Mouse (Mus musculus): ENCODE measurements at regions not wholly inside any gene's neighbourhood (a gene's known extent, or its start where the extent isn't known, plus 50 kb on each side); places are given as distances from the start of the nearest gene placed in this dataset.
A peak's percentile ranks its signal among the peaks of the same experiment; 100 is the strongest.
"Not testable (repeated sequence)": the region's sequence is repeated elsewhere in the genome, so short reads cannot be mapped to it uniquely, and the experiment has no call there.

DNA sequence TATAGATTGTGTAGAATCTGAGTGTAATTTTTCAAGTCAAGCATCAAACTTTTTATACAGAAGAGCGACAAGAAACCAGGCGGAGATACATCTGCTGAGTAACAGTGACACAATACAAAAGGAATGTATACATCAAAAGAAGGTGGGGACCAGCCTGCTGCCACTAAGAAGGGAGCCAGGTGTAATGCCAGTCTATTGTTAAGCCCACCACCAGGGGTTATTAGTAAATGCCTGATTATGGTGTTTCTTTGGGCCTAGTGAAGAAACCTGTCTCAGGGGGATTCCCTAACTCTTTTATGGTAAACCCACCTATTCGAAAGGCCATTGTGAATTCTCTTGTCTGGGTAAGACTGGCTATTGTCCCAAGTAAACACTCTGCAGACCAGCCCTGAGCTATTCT is 126.3 kb upstream of the Thpo start:
- DNase-seq (ENCODE audit: low spot score in 2 of 2): not testable (repeated sequence)

DNA sequence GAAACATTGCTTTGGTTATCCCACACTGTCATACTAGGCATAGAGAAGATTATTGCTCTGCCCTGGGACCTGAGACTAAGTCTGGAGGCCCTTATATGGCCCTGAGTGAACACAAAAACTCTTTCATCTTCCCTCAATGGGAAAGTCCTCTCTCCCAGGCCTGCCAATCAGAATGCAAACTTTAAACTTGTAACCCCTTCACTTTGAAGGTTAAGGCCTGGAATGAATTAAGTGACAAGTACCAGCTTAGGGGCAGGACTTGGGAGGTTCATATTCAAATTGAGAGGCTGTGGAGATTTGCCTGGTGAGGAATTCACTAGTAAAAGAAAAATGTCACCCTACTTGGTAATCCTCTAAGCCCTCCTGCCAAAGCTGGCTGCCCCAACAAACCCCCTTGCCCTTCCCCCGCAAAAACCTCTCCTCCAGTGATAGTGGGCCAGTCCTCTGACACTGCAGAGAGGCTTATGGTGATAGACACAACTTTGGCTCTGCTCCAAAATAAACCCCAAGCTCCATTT is 120.4 kb upstream of the Thpo start:
- DNase-seq (ENCODE audit: low spot score in 2 of 2): no peak

DNA sequence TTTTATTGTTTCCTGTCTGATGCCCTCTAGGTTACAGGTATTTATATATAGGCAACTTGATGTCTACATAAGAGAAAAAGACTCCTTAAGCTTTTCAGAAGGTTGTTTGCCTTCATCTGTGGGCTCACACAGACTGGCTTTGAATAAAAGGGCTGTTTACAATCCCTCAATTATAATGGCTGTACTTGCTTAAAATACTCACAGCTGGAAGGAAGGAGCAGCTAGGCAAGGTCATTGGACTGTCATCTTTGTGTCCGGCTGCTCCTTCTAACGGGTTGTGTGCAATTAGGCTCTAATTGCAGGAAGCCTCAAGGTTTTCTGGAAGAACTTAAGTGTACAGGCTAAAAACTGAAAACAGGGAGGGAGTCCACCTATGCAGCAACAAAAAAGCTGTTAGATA is 103.8 kb upstream of the Thpo start:
- no peak for DNase-seq (ENCODE audit: low spot score in 2 of 2)

DNA sequence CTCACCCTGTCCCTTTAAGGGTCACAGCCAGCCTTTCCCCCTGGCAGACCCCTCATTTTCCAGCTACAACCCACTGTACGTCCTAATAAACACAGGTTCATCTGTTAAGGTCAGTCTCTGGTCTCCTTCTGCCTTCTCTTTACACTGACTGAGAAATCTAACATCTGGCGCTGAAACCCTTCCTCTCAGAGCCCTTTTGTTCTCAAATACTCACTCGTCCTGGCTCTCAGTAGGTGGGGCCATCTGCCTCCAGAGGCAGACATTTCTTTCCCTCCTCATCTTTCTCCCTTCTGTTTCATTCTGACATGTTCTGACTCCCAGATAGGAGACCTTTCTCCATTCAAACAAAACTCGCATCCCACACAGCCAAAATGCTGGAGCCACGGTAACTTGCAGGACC is 102.6 kb upstream of the Thpo start:
- no peak for DNase-seq (ENCODE audit: low spot score in 2 of 2)

DNA sequence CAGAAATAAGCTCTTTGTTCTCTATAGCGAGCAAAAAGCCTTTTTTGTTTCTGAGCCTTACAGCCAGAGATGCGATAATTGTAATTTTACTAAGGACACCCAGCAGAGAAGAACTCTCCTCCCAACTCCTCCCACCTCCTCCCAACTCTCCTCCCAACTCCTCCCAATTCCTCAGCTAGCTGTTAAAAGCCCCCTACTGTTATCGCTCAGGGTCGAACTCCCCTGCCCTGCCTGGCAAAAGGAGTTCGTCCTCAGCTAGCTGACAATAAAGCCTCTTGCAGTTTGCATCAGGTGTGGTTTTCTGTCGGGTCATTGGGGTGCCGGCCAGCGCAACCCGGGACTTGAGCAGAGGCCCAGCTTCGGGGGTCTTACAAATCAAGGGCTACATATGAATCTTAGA is 99.5 kb upstream of the Thpo start:
- not testable (repeated sequence) for DNase-seq (ENCODE audit: low spot score in 2 of 2)

DNA sequence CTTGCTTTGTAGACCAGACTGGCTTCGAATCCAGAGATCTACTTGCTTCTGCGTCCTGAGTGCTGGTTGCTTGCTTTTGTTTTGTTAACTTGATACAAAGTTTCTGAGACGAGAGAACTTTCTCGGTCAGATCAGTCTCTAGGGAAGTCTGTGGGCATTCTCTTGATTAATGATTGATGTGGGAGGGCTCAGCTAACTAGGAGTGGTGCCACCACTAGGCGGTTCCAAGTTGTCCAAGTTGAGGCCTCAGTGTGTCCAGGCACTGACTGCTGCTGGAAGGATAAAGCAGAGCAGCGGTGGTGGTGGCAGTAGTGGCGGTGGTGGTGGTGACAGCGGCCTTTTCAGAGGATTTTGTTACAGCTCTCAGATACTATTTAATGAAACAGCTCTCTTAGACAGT is 99.0 kb upstream of the Thpo start:
- no peak for DNase-seq (ENCODE audit: low spot score in 2 of 2)

DNA sequence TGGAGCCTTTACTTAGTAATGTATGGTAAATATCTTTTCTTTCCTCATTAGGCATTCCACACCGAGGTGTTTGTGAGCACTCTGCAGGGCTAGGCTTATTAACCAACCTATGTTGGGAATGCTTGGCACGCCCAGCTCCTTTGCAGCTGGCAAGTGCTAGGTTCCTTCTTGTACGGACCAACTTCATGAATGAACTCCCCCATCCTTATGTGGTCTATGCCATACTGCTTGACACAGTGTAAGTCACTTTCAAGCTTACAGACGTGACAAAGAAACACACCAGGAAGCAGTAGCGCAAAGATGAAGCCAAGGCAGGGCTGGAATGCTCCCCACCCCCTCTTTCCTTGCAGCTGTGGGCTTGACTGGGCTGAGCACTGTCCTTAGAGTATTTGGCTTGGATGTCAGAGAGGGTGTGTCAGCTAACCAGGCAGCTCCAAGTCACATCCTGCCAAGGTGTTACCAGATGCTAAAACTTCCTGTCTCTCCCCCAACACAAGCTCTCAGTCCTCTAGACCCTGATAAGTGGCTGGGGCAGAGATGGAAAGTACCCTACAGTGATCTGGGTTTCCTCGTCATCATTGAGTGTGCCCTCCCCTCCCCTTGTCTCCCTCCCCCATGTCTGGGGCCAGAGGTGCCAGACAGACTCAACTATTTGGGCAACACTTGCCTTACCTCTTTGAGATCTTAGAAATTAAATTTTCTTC is 95.6 kb upstream of the Thpo start:
- DNase-seq (ENCODE audit: low spot score in 2 of 2): peak; percentile 3 to 12

DNA sequence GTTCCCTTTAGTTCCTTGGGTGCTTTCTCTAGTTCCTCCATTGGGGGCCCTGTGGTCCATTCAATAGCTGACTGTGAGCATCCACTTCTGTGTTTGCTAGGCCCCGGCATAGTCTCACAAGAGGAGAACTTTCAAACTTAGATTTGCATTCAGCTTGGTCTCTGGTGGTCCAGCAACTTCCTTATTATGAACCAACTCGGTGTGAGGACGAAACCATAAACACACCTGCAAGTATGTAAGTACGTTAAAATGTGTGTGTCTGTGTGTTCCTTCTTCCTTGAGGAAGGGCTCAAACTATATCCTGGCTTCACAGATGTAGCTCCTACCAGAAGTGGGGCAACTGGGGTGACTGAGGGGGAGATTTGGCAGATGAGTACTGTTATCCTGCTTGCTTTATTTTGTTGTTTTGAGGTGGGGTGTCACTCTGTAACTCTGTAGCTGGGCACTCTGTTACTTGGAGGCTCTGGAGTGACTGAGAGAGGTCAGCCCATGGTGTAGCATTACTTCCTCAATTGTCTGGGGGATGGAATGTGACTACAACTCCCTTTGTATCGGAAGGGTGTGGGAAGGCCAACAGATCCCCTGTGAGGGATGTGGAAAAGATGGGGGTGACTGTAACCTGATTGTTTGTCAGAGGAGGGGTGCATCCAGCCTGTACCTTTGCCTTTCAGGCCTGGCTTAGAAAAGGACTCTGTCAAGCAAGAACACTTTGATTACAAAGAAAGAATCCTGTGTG is 94.9 kb upstream of the Thpo start:
- no peak for DNase-seq (ENCODE audit: low spot score in 2 of 2)

DNA sequence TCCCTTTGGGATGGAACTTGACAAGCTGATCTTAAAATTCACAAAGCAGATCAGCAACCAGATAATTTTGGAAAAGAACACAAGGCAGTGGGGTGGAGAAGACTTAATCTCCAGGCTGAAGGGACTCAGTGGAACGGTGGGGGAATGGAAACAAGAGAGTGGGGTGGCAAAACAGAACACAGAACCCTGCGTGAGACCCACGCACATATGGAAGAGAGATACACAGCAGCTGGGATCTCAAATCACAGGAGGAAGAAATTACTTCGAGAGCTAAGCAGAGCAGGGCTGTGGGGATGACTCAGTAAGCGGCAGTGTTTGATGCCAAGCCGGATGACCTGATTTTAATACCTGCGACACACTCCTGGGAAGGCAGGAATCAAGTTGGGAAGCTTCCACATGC is 89.9 kb upstream of the Thpo start:
- DNase-seq (ENCODE audit: low spot score in 2 of 2): no peak

DNA sequence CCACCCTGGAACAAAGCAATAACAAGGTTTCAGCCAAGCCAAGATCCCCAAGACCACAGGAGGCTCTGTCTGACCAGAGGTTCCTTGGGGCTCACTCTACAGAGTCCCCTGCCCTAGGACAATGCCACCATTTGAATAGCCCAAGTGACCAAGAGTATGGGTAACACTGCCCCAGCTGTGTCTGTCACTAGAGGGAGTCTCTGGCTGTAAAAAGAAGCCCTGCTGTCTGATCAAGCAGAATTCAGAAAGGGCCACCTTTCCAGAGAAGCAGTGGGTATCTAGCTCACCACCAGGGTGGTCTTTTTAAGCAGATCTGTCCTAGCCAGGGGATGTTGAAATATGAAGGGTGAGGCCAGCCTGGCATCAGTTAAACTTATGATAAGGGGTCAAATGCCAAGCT is 86.6 kb upstream of the Thpo start:
- DNase-seq (ENCODE audit: low spot score in 2 of 2): no peak

DNA sequence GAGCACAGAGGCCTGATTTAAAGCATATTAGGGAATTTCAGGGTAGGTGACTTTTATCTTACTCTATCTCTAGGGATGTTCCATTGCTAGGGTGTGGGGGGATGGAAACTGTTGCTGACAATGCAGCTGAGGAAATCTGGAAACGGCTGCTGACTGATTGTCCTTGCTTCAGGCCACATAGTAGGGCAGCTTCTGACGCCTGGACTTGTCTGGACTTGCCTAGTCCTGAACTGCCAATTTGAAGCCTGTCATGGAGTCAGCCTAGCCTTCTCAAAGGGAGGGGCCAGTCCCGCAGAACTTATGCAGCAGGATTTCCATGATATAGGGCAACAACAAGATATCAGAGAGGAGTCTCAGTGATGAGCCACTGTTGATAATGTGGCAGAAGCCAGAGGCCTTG is 85.3 kb upstream of the Thpo start:
- DNase-seq (ENCODE audit: low spot score in 2 of 2): no peak

DNA sequence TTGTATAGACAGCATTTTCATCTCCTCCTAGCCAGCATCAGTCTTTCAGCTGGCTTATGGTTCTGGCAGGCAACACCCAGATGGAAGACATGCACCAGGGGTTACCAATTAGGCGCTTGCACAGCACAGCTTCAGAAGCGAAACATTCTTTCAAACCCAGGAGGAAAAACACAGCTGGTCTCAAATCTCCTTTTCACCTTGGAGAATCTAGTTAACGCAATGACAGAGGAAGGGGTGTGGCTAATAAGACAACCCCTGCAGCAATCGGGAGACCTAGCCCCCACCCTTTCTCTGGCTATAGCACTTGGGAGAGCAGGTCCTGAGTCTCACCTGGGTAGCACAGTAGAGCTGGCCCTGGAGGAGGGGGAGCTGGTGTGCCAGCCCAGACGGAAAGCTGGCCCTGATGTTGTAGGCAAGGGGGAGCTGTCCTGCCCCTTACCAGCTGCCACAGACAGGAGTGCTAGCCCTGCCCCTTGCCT is 84.4 kb upstream of the Thpo start:
- no peak for DNase-seq (ENCODE audit: low spot score in 2 of 2)

DNA sequence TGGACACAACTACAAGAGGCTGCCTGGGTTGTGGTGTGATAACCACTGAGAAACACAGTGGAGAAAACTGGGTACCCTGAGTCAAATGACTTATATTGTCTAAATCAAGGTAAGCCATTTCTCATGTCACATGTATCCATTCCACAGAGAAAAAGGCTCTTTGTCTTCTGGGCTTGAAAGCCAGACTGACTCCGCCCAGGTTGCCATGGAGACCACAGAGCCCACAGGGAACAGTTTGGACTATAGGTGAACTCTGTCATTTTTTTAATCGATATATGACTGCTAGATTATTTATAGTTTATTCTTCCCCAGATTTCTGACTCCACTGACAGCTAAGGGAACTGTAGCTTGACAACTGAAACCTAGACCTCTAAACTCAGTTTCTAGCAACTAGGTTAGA is 80.7 kb upstream of the Thpo start:
- DNase-seq (ENCODE audit: low spot score in 2 of 2): no peak

DNA sequence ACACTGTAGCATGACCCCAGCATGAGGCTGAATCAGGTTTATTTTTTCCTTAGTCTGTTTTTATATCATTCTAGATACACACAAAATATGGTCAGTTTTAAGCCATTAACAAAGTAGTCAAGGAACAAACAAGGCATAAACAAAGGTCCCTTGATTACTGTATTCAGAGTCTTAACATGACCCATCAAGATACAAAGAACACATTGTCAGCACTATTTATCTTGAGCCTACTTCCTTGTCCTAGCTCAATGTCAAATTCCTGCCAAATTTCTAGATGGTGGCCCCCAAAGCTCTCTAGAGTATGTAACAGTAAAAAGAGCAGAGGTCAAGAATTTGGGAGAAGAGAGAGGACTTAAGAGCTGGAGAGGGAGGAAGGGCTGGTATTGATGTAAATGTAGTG is 79.9 kb upstream of the Thpo start:
- no peak for DNase-seq (ENCODE audit: low spot score in 2 of 2)

DNA sequence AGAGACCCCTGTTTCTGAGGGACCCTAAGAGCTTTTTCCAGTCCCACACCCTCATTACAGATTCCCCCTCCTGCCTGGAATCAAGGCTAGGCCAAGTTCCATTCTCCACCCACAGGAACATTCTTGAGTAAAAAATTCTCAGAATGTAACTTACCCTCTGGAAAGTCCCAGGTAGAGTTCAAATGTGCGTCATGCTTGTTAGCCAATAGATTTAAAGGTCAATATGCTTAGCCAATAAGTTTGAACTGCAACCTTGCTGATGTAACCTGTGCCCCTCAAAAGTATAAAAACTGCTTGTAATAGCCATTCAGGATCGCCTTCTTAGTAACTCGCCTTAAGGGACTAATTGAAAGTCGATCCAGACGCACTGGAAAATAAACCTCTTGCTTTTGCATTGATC is 77.7 kb upstream of the Thpo start:
- DNase-seq (ENCODE audit: low spot score in 2 of 2): not testable (repeated sequence)

DNA sequence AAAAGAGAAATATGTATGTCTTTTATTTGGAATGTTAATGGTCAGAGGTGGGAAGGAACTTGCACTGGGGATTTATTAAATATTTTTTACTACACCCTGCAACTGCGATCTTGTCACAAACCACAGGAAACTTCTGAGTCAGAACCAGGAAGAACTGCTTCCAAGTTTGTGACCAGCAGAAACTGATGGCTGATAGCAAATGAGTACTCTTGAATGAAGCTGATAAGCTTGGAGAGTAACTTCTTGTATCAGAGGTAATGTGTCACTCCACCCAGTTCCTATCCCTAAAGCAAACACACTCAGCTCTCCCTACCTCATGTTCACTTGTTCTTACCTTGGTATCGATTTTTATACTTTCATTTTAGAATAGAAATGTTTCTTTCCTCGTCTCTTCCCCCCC is 76.0 kb upstream of the Thpo start:
- DNase-seq (ENCODE audit: low spot score in 2 of 2): no peak

DNA sequence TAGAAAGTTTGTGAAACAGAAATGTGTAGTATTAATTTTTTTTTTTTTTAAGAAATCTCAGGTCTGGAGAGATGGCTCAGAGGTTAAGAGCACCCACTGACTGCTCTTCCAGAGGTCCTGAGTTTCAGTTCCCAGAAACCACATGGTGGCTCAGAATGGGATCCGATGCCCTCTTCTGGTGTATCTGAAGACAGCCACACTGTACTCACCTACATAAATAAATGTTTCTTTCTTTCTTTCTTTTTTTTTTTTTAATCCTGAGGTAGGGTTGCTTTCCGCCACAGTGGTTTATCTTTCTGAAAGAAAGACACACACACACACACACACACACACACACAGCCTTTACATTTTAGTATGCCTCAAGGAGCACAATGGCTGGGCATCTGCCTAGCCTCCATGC is 74.0 kb upstream of the Thpo start:
- no peak for DNase-seq (ENCODE audit: low spot score in 2 of 2)

DNA sequence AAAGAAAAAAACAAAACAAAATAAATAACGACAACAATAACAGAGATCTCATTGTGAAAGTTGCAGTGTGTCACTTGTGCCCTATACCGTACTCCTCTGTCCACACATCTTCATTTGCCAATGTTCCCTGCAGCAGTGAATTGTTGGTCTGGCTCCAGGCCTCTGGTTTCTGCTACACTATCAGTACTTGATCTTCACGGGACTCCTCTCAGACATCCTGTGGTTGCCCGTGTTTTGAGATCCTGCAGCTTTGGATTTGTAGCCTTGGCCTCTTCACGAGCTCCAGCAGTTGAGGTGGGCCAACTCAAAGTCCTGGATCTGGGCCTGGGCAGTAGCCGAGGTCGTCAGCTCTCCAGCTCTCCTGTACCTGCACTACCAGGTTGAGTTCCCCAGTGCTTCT is 72.4 kb upstream of the Thpo start:
- DNase-seq (ENCODE audit: low spot score in 2 of 2): no peak

DNA sequence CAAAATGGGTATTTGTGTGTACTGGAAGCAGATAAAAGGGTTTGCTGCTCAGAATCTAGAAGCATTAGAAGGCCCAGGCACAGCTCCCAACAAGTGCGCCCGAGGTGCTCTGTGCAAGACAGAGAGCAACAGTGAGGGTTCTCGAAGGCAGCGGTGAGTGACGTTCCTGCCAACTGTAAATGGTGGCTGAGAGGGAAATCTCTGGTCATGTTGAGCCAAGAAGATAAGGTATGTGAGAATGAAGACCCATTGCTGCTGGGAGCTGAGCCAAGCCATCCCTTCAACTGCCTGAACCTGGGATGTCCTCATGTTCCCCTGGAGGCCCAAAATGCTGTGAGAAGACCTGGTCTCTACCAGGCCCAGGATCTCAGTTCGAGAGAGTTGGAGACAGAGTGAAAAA is 71.5 kb upstream of the Thpo start:
- no peak for DNase-seq (ENCODE audit: low spot score in 2 of 2)

DNA sequence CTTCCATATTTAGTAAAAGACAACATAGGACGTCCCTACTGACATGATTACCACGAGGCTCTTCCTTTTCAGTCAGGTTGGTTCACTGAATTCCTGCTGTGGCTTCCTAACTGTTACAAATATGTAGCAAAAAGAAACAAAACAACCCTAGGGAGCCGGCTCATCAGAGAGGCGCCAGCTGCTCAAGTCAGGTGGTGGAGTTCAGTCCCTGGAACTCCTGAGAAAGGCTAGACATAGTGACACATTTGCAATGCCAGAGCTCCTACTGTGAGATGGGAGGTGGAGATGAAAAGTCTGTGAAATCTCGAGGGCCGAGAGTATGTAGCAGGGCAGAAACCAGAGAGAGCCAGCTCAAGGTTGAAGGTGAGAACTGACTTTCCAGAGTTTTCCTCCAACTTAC is 70.8 kb upstream of the Thpo start:
- DNase-seq (ENCODE audit: low spot score in 2 of 2): no peak

DNA sequence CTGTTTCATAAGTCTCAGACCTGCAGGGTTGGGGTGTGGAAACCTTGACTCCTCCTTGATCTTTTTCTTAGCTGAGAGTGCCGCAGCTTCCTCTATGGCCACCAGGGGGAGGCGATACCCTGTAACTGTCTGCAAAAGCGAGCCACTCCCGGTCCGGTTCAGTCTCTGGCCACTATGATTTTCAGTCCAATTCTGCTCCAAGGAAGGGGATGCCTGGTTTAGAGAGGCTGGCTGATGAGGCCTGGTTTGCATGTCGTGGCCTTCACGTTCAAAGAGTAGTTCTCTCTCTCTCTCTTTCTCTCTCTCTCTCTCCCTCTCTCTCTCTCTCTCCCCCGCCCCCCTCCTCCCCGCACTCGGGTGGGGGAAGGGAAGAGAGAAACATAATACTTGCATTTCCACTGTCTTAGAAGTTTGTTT is 70.3 kb upstream of the Thpo start:
- DNase-seq (ENCODE audit: low spot score in 2 of 2): peak; percentile 61 to 62

DNA sequence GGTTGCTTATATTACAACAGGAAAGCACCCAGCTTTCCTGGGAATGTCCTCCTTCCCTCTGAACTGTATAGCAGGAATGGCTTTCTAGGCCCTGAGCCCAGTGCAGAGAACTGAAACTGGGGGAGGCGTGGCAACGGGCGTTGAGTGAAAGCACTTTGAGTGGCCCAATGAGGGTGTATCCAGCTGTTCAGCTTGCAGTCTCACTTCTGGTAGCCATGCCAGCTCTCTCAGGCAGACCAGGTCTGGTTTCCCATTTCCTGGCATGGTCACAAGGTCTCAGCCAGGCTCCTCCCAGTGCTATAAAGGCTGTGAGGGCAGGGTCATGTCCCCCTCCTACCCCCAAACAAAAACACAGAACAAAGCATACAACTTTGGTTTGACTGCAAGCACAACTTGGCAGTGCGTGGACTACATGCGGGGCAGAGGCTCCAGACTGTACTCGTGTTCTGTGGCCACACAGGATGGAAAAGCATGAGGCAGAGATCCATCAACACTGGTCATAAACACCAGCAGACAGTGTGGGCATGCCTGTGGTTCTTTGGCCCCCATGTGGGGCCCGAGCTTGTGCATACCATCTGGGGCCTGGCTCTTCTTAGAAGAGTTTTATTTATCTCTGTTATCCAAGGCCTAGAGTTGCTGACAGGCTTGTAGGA is 69.1 kb upstream of the Thpo start:
- no peak for DNase-seq (ENCODE audit: low spot score in 2 of 2)

DNA sequence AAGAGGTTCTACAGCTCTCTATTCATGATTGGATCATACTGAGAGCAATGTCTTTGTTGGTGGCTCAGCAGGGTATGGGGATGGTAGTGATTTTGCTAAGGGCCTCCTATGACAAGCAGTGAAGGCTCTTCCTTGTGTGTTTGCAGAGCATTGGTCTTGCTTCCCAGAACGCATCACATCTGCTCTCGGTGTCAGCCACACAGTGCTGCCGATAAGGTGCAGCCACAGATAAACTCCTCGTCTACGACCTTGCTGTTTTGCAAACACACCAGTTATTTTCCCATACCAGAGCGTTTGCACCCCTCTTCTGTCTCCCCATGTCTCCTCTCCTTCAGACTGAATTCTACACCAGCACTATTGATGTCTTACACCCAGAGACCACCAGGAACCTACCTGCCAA is 68.4 kb upstream of the Thpo start:
- no peak for DNase-seq (ENCODE audit: low spot score in 2 of 2)
